Mouse (Mus musculus): ENCODE measurements around the gene Gm4216.
"Not testable (repeated sequence)": the region's sequence is repeated elsewhere in the genome, so short reads cannot be mapped to it uniquely, and the experiment has no call there.

- not testable (repeated sequence) for TF ChIP-seq CTCF (IDR thresholded peaks at IDR 0.05); POLR2A (IDR thresholded peaks at IDR 0.05; ENCODE audit: insufficient read depth, low read depth, low read length); EP300 (IDR thresholded peaks at IDR 0.05; ENCODE audit: insufficient read depth, low read depth, low read length)
Observed at GRCm38 (mm10) chr7:23067356-23067755, 47.6 kb upstream of the Gm4216 start, which contains the start of gene Gm8720.

Measured in heart, adult 2 months (tissue).